Comparison of ENCODE assay signal across 10 mouse cellular contexts in the genomic region with DNA sequence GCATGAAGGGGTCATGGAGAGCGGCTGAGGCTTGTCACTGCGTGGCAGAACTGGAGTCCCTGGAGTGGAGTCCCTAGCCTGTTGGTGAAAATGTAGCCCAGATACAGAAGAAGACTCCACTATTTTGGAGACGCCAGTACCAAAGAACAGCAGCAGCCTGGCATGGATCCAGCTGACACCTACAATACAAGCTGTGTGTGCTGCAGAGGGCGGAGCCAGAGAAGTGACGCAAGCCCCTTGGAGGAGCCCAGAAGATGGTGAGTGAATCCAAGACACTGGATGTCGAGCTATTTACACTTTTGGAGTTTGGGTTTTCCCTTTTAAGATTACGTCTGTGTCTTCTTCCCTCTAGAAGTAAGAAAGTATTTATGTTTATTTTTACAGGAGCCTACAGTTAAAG. TPM values are rescaled to one million over a fixed set of nuclear protein-coding genes. Genes with fewer than 3 reads are reported as not detected.
DNase-seq lines count a peak whose midpoint lies in the region; TF ChIP-seq lines count a peak whose summit lies in the region.
"Had no signal": no experiment of that assay in that cellular context is flagged by ENCODE, and none has a peak within 500 bp of the region (broad histone marks: within the 10 kb centered on the region; RNA-seq: fewer than 3 reads in every experiment).

No protein-coding gene starts in this region.

- 76% methylated on average over 7 of the region's 7 CpGs for WGBS in embryonic facial prominence, embryonic 10.5 days
- 81% methylated on average over 7 of the region's 7 CpGs for WGBS in thymus, adult 2 months

- no peak for TF ChIP-seq CTCF in left cerebral cortex, adult 2 months (IDR thresholded peaks at IDR 0.05)
- TF ChIP-seq CTCF in thymus, adult 2 months (IDR thresholded peaks at IDR 0.05; ENCODE audit: borderline replicate concordance, control insufficient read depth, extremely low read depth, insufficient read depth, low read length, poor library complexity), result no peak

- H3K36me3 ChIP-seq in embryonic facial prominence, embryonic 10.5 days (replicated peaks), result no peaks in the 10 kb centered on the region
- H3K36me3 ChIP-seq in thymus, adult 2 months (ENCODE audit: control insufficient read depth, insufficient read depth, low read length), result no peaks in the 10 kb centered on the region
- H3K36me3 ChIP-seq: embryonic facial prominence, embryonic 12.5 days; hindbrain, embryonic 15.5 days had no signal

- H3K4me1 ChIP-seq in embryonic facial prominence, embryonic 10.5 days, result peaks cover 20% of the 10 kb centered on the region
- H3K4me1 ChIP-seq in thymus, adult 2 months (replicated peaks; ENCODE audit: control insufficient read depth, insufficient read depth, low read length), result no peaks in the 10 kb centered on the region
- H3K4me1 ChIP-seq: hindbrain, embryonic 15.5 days had no signal

- intact Hi-C loops in left cerebral cortex, adult 2 months (cut with DNase I), result no loop called here

- no peak for TF ChIP-seq POLR2A in thymus, adult 2 months (IDR thresholded peaks at IDR 0.05; ENCODE audit: control insufficient read depth, extremely low read depth, insufficient read depth, low read length, poor library complexity)

- peak; percentile 18 to 44 for DNase-seq in kidney, postnatal 25 days
- DNase-seq in kidney, adult 18-20 months, result no peak
- DNase-seq in embryonic facial prominence, embryonic 10.5 days (ENCODE audit: low spot score), result peak; percentile 8
- peak; percentile 39 to 53 for DNase-seq in left cerebral cortex, adult 2 months (ENCODE audit: extremely low spot score in 1 of 2, low spot score in 2 of 2)
- peak; percentile 45 for DNase-seq in skeletal muscle tissue, adult 2 months (ENCODE audit: low read depth, low spot score)
- DNase-seq in cerebellum, adult 11 months, result no peak
- DNase-seq in retina, embryonic 14.5 days (ENCODE audit: low spot score), result no peak
- DNase-seq in thymus, adult 2 months, result no peak

- H3K27ac ChIP-seq in embryonic facial prominence, embryonic 10.5 days (replicated peaks), result no peak overlapping the region
- no peak overlapping the region for H3K27ac ChIP-seq in left cerebral cortex, adult 2 months
- H3K27ac ChIP-seq in thymus, adult 2 months (ENCODE audit: control insufficient read depth, insufficient read depth, low read length), result no peak overlapping the region
- H3K27ac ChIP-seq: embryonic facial prominence, embryonic 12.5 days; hindbrain, embryonic 15.5 days had no signal

- H3K27me3 ChIP-seq in embryonic facial prominence, embryonic 10.5 days (replicated peaks; ENCODE audit: low read depth, poor library complexity, severe bottlenecking), result no peaks in the 10 kb centered on the region
- no peaks in the 10 kb centered on the region for H3K27me3 ChIP-seq in thymus, adult 2 months (ENCODE audit: control insufficient read depth, insufficient read depth, low read length)
- H3K27me3 ChIP-seq: embryonic facial prominence, embryonic 12.5 days; hindbrain, embryonic 15.5 days had no signal

- H3K4me3 ChIP-seq in embryonic facial prominence, embryonic 10.5 days, result no peak overlapping the region
- no peak overlapping the region for H3K4me3 ChIP-seq in left cerebral cortex, adult 2 months
- no peak overlapping the region for H3K4me3 ChIP-seq in thymus, adult 2 months (ENCODE audit: control insufficient read depth, insufficient read depth, low read length)
- H3K4me3 ChIP-seq: embryonic facial prominence, embryonic 12.5 days; hindbrain, embryonic 15.5 days had no signal

- H3K9me3 ChIP-seq in embryonic facial prominence, embryonic 10.5 days, result no peaks in the 10 kb centered on the region
- H3K9me3 ChIP-seq: embryonic facial prominence, embryonic 12.5 days; hindbrain, embryonic 15.5 days had no signal

RNA-seq across cellular contexts. Expression of gene Col6a1, which starts 47.8 kb away (rescaled TPM):
- polyA plus RNA-seq in embryonic facial prominence, embryonic 10.5 days (2016; fragmentation: Nextera tagmentation; extraction: Ambion mirVana), result 7.0 and 12.3 TPM in 2 replicates
- total RNA-seq in left cerebral cortex, adult 2 months (2021), result 10 to 100 TPM; 37.5 to 51.9 TPM
- 42.8 and 50.8 TPM in 2 replicates for polyA plus RNA-seq in thymus, adult 2 months (2012; rRNA removed)

RNA-seq across cellular contexts. Expression of gene Col6a2, which starts 54.7 kb away (rescaled TPM):
- polyA plus RNA-seq in embryonic facial prominence, embryonic 10.5 days (2016; fragmentation: Nextera tagmentation; extraction: Ambion mirVana), result 6.5 and 11.8 TPM in 2 replicates
- 1 to 10 TPM; 9.1 to 9.5 TPM for total RNA-seq in left cerebral cortex, adult 2 months (2021)
- 43.7 and 47.2 TPM in 2 replicates for polyA plus RNA-seq in thymus, adult 2 months (2012; rRNA removed)

Comparison
In these comparisons a context has a peak if more than half of its experiments do, and no peak if none do; other contexts are left out.
1. DNase-seq: peak in kidney, postnatal 25 days (2 of 2), embryonic facial prominence, embryonic 10.5 days (single experiment), left cerebral cortex, adult 2 months (2 of 2) and skeletal muscle tissue, adult 2 months (single experiment); none in kidney, adult 18-20 months (single experiment), cerebellum, adult 11 months (single experiment), retina, embryonic 14.5 days (single experiment) and thymus, adult 2 months (single experiment).